Mouse (Mus musculus): Measurements from ENCODE around the gene Srpk1.

Gene Srpk1

DNA sequence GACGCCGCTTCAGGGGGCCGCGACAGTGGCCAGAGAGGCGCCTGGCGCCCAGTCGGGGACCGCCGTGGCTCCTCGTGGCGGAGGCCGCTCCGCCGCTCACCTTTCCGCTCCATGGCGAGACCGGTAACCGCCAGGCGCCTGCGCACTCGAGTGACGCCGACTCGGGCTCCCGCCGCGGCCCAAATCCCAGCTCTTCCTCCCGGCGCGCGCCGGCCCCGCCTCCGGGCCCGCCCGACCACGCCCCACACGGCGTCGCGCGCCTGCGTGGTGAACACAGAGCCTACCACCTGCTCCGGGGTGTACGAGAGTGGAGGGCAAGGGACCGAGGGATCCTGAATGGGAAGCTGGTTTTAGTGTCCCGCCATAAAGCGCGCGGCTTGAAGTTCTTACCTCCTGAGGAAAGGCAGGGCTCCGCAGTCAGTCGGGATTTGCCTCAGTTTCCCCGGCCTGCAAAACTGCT is at the start of gene Srpk1:
Gene Srpk1, minus strand, starts transcription at position 410 of the 460 bp plus-strand sequence.
- peak; percentile 96 for DNase-seq

DNA sequence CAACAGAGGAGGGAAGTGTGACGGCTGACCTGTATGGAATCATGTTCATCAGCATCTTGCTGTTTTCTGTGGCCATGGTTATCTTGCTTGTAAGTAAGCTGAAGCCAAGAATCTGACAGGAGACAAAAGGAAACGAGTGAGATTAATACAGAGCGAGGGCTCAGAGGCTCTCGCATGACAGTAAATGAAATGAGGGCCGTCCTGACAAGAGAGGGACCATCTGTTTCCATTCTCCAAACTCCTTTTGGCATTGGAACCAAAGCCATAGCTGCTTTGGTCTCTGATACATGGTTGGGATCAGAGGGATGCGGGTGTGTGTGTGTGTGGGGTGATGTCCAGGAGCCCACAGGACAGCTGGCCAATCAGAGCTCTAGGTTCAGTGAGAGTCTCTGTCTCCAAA is 37.1 kb upstream of the Srpk1 start:
- DNase-seq, result no peak

DNA sequence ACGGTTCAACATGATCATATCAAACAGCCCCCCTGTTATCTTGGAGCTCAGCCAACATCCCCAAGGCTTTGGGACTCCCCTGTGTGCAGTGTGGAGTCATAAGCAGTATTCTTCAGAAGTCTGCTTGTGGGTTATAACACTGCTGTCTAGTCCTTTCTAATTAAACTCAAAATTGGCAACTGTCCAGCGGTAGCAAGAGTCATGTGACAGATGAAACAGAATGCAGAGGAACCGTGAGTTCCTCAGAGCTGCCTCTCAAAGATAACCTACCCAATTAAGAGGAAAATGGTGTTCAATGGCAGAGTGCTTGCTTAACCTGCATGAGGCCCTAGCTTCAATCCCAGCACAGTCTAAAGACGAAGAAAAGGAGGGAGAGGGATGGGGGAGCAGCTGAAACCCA is 35.4 kb upstream of the Srpk1 start:
- DNase-seq, result peak; percentile 84

DNA sequence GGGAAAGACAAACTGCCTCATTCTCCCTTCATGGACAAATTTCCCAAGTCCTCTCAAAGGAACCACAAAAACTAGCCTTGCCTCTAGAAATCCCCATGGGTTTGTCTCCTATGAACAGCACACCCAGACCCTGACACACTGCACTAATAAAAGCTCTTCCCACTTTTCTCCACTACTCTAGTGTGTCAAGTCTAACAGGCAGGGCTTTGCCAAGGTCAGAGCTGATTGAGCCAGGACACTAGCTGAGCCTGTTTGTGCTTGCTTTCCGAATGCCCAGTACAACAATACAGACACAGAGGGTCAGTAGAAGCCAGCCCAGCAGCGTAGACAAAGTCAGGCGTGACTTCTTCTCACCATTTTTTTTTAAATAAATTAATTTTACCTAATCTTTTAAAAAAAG is 27.8 kb upstream of the Srpk1 start:
- no peak for DNase-seq

DNA sequence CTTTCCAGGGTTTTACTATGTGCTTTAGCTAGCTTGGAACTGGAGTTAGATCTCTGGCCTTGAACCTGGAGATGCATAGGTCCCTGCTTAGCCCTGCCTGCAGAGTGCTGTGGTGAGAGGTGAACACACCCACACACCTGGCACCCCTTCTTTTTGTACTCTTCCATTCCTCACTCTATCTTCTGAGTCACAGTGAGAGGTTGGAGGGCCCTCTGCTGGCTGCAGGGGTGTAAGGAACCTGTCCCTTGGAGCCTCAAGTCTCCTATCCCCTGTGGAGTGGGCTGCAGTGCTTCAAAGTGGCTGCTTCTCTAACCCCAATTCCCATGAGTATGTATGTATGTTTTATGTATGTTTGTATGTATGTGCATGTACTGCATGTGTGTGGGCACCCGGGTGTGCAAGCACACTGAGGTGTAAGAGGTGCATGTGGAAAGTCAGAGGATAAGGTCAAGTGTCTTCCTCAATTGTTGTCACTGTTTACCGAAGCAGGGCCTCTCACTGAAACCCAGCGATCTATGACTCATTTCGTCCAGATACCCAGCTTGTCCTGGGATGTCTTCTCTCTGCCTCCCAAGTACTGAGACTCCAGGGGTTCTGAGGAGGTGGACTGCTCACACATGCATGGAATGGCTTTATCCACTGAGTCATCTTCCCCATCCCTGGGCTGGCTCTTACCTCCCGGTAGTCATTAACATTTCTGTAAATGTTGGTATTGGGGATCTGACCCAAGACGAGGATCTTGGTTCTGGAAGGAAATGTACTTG is 26.3 kb upstream of the Srpk1 start:
- DNase-seq, result peak; percentile 41

DNA sequence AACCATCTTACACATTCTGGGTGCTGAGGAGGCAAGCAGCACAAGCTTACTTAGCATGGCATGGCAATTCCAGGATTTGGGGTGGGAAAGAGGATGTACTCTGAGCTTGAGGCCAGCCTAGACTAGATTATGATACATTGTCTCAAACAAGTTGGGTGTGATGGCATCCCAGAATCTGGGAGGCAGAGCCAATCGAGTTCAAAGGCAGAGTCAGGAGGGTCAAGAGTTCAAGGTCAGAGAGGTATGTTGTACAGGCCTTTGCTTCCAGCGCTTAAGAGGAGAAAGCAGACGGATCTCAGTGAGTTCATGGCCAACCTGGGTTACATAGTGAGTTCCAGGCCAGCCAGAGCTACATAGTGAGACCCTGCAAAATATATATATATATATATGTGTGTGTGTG is 23.7 kb upstream of the Srpk1 start:
- DNase-seq, result no peak

DNA sequence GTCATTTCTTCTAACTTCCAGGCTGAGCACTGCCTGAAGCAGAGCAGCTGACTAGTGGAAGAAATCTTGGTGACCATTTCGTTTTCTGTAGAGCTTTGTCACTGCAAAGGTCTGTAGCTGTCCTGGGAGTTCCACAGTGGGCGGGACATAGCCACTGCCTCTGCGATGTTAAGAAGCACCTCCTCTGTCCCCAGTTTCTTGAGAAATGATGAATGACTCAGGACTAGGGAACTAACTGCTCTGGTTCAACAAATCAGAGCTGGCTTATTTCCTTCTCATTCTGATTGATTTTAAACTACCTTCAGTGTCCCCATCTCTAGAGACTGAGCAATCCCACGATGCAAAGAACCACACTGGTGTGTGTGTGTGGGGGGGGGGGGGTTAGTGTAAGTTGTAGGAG is 21.6 kb upstream of the Srpk1 start:
- no peak for DNase-seq

DNA sequence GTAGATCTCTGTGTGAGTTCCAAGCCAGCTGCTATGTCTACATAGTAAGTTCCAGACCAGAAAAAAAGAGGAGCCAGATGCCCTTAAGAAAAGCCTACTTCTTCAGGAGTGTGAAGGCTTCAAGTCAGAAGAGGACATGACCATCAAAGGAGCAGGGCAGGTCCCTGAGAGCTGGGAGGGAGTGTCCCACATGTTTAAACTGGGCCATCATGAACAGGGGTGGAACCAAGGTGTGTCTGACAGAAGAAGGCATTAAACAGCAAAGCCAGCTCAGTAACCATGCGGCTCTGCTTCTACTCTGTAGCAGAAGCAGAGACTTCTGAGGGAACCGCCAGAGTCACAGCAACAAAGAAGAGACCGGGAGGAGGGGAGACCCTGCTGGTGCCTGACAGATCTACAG is 21.2 kb upstream of the Srpk1 start:
- no peak for DNase-seq

DNA sequence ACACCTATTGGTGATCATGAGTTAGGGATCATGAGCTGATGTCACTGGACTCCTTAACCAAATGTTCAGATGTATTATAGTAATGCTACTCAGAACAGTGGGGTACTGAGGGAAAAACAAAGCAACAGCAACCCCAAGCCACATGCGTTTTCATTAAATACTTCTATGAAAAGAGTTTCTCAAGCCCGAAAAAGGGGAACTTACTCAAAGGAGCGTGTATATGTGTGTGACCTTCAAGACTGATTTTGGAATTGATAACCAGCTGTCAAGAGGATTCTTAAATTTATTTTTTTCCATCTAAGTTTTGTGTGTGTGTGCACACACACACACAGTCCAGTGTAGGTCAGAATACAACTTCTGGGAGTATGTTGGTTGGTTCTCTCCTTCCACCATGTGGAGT is 17.6 kb upstream of the Srpk1 start:
- DNase-seq, result no peak

DNA sequence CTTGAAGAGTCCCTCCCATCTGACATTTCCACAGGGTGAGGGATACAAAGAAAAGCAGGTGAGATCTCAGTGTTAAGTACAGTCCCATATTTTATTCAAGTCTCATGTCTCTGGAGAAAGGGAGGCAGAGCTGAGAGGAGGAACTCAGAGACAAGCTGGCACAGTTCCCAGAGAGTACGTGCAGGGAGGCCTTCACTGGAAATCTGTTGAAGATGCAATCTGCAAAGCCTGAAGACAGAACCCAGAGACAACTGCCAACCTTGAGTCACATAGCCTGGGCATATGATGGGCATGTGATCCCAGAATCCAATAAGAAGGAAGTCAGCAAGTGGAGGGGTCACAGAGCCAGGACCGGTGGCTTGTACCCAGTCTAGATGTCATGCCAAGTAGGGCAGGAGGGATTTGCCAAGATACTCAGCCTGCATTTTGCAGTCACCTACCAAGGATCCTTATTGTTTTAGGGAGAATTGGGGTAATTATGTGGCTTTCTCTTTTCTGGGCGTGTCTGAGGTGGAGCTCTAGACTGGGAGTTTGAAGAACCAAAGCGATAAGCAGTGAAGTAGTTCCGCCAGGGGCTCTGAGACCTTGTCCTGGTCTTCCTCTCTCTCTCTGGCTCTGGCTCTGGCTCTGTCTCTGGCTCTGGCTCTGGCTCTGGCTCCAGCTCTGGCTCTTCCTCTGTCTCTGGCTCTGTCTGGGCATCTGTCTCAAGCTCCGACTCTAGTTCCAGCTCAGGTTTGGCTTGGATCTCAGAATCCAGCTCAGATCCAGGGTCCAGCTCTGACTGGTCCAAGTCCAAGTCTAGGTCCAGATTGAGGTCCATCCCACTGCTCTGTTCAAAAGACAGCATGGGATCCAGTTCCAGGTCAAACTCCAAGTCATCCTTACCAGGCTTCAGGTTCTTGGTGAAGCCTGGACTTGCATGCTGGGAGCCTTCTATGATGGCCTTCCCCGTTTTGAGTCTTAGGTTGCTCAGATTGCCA is 15.5 kb upstream of the Srpk1 start:
- no peak for DNase-seq

DNA sequence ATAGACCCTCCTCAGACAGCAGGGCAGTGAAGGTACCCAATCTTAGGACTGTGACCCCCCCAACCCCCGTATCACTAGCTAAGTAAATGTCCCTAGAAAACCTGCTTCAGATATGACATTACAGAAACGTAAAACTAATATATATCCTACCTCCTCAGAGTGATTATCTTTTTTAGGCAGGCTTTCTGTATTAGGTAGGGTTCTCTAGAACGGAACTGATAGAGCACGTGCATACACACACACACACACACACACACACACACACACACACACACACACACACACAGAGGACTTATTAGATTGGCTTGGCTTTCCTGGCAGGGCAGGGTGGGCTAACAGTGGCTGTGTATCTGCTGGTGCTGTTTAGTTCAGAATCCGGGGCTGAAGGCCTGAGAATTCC is 13.3 kb upstream of the Srpk1 start:
- DNase-seq, result no peak

DNA sequence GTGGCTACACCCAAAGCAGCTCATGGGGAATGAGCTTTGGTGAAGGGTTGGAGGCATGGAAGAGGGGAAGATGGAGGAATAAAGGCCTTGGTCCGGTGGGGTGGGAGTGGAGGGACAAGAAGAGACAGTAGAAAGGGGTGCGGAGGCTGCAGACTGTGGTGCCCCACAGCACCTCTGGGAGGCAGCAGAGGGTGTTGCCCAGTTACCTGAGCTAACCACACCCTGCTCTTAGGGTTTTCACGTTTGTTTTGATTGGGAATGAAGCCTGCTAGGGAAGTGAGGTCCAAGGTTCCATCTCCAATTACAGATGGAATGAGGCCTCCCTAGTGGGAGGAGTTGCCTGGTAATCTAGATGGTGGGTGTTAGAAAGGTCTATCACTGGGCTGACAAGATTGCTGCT is 6.6 kb upstream of the Srpk1 start:
- DNase-seq, result no peak

DNA sequence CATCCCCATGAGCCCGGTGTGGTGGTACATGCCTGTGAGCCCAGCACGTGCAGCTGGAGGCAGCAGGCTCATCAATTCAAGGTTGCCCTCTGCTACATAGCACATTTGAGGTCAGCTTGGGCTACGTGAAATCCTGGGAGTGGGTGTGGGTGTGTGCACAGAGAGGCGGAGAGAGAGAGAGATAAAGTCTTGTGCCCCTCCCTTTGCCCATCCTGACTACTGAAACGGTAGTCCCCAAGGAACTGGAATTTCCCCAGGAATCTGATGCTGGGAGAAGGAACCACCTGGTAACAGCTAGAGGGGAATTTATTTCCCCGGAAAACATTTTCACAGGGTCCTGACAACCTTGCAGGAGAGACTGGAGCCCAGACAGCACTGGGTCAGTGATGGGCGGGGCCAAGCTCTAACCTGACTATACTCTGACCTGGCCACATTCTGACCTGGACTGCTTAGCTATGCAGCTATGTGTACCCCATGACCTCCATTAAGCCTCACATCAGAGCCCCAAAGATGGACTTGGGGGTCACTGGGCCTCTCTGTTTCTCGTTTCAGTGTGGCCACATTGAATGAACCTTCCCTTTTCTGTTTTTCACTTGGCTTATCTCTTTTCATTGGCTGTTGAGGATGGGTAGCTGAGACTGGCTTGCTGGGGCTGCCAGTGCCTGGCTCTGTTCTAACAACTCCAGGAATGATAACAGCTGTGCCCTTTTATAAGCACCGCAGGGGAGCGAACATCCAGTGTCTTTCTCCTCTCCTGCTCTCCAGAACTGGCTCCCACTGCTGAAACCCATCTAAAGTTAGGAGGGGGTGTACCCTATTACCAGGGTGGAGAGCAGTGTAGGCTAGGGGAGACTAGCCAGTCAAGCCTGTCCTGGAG is 6.0 kb upstream of the Srpk1 start:
- no peak for DNase-seq

DNA sequence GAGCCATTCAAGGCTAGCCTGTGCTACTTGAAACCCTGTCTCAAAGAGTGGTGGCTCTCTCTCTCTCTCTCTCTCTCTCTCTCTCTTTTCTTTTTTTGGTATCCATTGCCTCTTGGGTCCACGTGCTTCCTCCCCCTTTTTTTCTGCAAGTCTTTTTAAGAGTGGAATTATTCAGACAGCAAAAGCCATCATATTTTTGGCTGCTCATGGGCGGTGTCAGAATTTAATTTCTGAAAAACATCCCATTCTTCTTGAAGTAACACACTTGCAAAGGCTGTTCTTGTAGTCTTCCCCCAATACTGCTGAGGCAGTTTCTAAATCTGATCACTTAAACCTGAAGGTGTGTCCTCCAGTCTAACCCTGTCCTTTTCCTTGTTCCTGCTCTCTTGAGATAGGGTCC is 4.4 kb upstream of the Srpk1 start:
- DNase-seq, result no peak

DNA sequence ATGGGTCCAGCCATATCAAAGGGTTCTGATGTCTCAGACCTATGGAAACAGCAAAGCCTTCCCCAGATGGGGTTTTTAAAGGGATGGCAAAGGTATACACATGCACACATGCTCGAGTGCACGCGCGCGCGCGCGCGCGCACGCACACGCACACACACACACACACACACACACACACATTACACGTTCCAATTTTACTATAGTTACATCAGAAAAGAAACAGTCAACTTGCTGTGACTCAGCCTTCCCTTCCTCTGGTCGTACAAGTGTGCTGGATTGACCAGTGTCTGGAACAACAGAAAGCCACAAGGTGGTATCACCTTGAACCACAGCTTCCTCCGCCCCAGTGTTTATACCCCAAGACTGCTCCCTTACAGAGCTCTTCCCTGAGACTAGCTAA is 2.8 kb upstream of the Srpk1 start:
- no peak for DNase-seq

DNA sequence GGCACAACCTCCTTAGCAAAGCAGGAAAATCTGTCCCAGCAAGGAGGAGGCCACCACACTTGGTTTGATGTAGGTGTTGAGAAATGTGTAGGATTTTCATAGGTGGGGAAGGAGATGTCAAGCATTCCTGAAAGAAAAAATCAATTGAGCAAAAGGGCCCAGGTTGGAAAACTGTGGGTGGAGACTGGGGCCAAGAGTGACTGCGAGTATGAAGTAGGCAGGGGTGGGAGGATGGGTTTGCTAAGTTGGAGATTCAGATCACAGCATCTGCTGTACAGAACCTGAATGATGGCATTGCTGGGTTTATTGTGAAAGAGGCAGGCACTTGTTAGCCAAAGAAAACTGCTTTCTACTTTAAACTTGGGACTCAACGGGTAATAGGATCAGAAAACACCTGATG is 2.3 kb upstream of the Srpk1 start:
- no peak for DNase-seq

DNA sequence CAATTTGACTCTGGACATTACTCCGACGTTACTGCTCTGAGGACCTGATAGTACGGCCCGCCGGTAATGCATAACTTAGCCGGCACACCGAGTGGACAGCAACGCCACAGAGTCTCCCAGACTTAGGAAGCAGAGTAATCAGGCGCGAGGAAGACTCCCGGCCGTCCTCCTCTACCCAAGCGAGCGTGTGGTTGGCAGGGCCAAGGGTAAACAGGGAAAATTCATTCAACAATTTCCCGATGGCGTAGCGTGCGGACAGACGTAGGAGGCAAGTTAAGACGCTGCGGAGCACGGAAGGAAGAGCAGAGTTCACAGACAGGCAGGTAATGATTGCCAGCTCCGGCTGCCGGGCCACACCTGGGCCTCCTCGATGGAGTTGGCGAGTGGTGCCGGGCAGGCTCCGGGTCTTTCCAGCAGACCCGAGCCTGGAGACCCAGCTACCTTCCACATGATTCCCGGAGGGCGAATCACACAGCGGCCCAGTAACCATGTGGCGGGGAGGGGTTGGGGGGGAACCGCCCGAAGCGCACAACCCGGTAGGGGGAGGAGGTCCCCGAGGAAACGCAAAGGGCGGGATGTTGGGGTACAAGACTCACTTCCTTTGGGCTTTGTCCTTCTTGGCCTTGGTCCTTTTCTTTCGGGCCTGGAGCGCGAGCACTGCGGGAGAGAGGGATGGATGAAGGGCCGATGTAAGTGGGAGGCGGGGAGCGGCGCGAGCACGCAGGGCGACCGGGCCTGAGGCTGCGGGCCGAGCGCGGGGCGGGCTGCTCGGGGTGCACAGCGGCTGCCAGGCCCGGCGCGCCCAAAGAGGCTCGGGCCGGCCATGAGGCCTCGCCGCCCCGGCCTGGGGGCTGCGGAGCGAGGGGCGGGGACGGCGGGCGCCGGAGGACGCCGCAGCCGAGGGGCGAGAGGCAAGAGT is 869 bp downstream of the Srpk1 start:
- DNase-seq, result peak; percentile 74

DNA sequence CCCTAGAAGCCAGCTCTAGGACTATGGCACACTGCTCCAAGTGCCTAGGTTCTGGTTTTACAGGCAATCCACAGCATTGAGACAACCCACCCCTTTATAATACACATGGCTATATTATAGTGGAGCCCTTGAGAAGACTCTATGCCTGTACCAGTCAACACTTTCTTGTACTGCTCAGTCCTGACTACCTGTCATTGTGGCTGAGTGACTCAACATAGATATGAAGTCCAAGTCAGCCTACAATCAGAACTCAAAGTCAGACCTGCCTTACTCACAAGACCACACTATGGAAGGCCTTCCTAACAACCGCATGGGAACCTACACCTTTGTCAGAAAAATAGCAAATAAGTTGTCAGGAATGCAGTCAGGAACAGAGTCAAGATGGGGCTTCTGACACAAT is 3.7 kb downstream of the Srpk1 start:
- DNase-seq, result no peak

DNA sequence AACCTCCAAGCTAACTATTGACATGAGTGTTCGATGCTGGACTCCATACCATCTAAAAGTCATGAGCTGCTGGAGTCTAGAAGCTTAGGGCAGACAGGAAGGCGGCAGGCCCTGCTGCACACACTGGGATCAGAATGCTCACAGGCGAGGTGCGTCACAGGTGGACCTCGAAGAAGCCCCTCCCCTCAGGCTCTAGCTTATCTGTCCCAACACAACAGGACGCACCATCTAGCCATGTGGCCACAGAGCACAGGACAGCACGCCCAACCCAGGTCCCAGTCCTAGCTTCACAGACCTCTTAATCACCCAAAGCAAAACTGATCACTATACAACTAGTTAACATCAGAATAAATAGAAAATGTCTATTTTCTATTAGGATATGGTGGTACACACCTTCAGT is 4.4 kb downstream of the Srpk1 start:
- DNase-seq, result no peak

DNA sequence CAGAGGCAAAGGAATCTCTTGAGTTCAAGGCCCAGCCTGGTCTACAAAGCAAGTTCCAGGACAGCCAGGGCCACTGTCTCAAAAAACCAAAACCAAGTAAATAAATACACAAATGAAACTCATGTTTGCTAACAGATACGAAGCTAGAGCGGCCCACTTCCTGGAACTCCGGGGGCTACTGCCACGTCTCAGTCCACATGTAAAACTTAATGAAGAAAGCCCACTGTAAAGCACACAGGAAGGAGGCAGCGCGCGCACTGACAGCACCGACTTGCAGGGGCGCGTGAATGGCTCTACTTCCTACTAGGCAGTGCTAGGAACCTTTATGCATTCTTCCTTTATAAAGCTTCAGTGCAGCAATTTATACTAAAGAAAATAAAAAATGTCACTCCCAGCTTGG is 4.9 kb downstream of the Srpk1 start:
- no peak for DNase-seq

DNA sequence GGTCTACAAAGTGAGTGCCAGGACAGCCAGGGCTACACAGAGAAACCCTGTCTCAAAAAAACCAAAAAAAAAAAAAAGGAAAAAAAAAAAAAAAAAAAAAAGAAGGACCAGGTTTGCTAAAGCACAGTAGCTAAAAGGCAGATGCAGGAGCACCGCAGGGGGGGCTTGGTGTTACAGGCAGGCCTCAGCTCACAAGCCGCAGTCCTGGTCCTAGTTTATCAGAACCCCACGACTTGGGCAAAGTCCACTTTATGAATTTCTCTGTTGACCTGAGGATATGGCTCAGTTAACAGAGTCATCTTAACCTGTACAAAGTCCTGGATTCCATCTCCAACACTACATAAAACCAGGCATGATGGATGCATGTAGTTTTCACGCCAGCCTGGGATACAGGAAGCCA is 7.2 kb downstream of the Srpk1 start:
- DNase-seq, result no peak

DNA sequence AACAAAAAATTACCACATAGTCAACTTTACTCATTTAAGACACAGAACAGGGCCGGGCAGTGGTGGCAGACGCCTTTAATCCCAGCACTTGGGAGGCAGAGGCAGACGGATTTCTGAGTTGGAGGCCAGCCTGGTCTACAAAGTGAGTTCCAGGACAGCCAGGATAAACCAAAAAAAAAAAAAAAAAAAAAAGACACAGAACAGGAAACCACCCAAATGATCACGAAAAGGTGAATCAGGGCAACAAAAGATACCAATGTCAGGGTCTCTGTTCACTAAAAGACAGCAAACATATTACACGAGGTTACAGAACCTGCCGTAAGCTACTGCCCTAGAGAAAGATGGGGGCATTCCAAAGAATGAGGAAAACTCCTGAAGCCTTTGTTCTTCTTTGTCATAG is 9.4 kb downstream of the Srpk1 start:
- no peak for DNase-seq

Measured in retina, postnatal 1 day (tissue).